Mouse (Mus musculus): ENCODE measurements around the gene Adra2c.

The Adra2c gene

GRCm38 (mm10) chr5:35278019-35278418, at the start of gene Adra2c:
Gene Adra2c (plus strand): TSS chr5:35278319.
- no peak for DNase-seq (ENCODE audit: low read depth in 2 of 2, low spot score in 2 of 2)

- DNase-seq (ENCODE audit: low read depth in 2 of 2, low spot score in 2 of 2), result no peak
These were observed 45.0 kb upstream of the Adra2c start for GRCm38 (mm10) chr5:35233142-35233541.

GRCm38 (mm10) chr5:35237757-35238156, 40.4 kb upstream of the Adra2c start:
- no peak for DNase-seq (ENCODE audit: low read depth in 2 of 2, low spot score in 2 of 2)

- no peak for DNase-seq (ENCODE audit: low read depth in 2 of 2, low spot score in 2 of 2)
These were observed 39.5 kb upstream of the Adra2c start for GRCm38 (mm10) chr5:35238627-35239026.

- no peak for DNase-seq (ENCODE audit: low read depth in 2 of 2, low spot score in 2 of 2)
These were observed 36.6 kb upstream of the Adra2c start for GRCm38 (mm10) chr5:35241556-35241955.

- DNase-seq (ENCODE audit: low read depth in 2 of 2, low spot score in 2 of 2), result no peak
These were observed 33.9 kb upstream of the Adra2c start for GRCm38 (mm10) chr5:35244204-35244603.

- no peak for DNase-seq (ENCODE audit: low read depth in 2 of 2, low spot score in 2 of 2)
These were observed 32.4 kb upstream of the Adra2c start for GRCm38 (mm10) chr5:35245555-35246273.

GRCm38 (mm10) chr5:35254964-35255716, 23.0 kb upstream of the Adra2c start:
- DNase-seq (ENCODE audit: low read depth in 2 of 2, low spot score in 2 of 2), result no peak

GRCm38 (mm10) chr5:35263716-35264115, 14.4 kb upstream of the Adra2c start:
- DNase-seq (ENCODE audit: low read depth in 2 of 2, low spot score in 2 of 2), result no peak

- DNase-seq (ENCODE audit: low read depth in 2 of 2, low spot score in 2 of 2), result no peak
These were observed 10.6 kb upstream of the Adra2c start for GRCm38 (mm10) chr5:35267486-35267885.

- no peak for DNase-seq (ENCODE audit: low read depth in 2 of 2, low spot score in 2 of 2)
These were observed 2.8 kb upstream of the Adra2c start for GRCm38 (mm10) chr5:35275356-35275755.

GRCm38 (mm10) chr5:35278741-35279695, 899 bp downstream of the Adra2c start:
- DNase-seq (ENCODE audit: low read depth in 2 of 2, low spot score in 2 of 2), result no peak

GRCm38 (mm10) chr5:35279696-35280001, 1.5 kb downstream of the Adra2c start:
- DNase-seq (ENCODE audit: low read depth in 2 of 2, low spot score in 2 of 2), result no peak

- DNase-seq (ENCODE audit: low read depth in 2 of 2, low spot score in 2 of 2), result no peak
These were observed 2.1 kb downstream of the Adra2c start for GRCm38 (mm10) chr5:35280002-35280782.

GRCm38 (mm10) chr5:35280783-35281165, 2.7 kb downstream of the Adra2c start:
- no peak for DNase-seq (ENCODE audit: low read depth in 2 of 2, low spot score in 2 of 2)

- DNase-seq (ENCODE audit: low read depth in 2 of 2, low spot score in 2 of 2), result no peak
These were observed 7.2 kb downstream of the Adra2c start for GRCm38 (mm10) chr5:35285281-35285680.

- DNase-seq (ENCODE audit: low read depth in 2 of 2, low spot score in 2 of 2), result no peak
These were observed 8.1 kb downstream of the Adra2c start for GRCm38 (mm10) chr5:35286190-35286589.

GRCm38 (mm10) chr5:35299621-35300020, 21.5 kb downstream of the Adra2c start:
- no peak for DNase-seq (ENCODE audit: low read depth in 2 of 2, low spot score in 2 of 2)

GRCm38 (mm10) chr5:35304191-35304590, 26.1 kb downstream of the Adra2c start:
- no peak for DNase-seq (ENCODE audit: low read depth in 2 of 2, low spot score in 2 of 2)

GRCm38 (mm10) chr5:35305332-35305731, 27.2 kb downstream of the Adra2c start:
- DNase-seq (ENCODE audit: low read depth in 2 of 2, low spot score in 2 of 2), result no peak

GRCm38 (mm10) chr5:35306692-35307091, 28.6 kb downstream of the Adra2c start:
- no peak for DNase-seq (ENCODE audit: low read depth in 2 of 2, low spot score in 2 of 2)
